Mouse (Mus musculus) heart, embryonic 11.5 days (tissue): ENCODE measurements around the gene Homer2. TPM values are rescaled to one million over a fixed set of nuclear protein-coding genes. Genes with fewer than 3 reads are reported as not detected.

Experiments
- ATAC-seq: fragments of 200-750 bp; cut with Nextera tagmentation; replicated peaks from 2 replicates; pipeline ENCODE4 v1.8.0; 2017; ENCODE audit warnings: moderate library complexity; ENCODE audit not compliant: insufficient number of reproducible peaks, low FRiP score, low TSS enrichment
- H3K27ac ChIP-seq: fragments of 300-500 bp; sonication (generic); 2 replicates; pipeline ENCODE4 v1.5.1; 2014; ENCODE audit warnings: mild to moderate bottlenecking, low read depth, low read length
- H3K27me3 ChIP-seq: fragments of 300-500 bp; sonication (generic); 2 replicates; pipeline ENCODE4 v1.6.1; 2014; ENCODE audit warnings: mild to moderate bottlenecking, low read length, mixed read lengths; ENCODE audit not compliant: control insufficient read depth, insufficient read depth
- H3K36me3 ChIP-seq: fragments of 300-500 bp; sonication (generic); 2 replicates; pipeline ENCODE4 v1.6.1; 2014; ENCODE audit warnings: mild to moderate bottlenecking, low read length, moderate library complexity, mixed read lengths; ENCODE audit not compliant: control insufficient read depth, insufficient read depth
- H3K4me1 ChIP-seq: fragments of 300-500 bp; sonication (generic); 2 replicates; pipeline ENCODE4 v1.6.1; 2014; ENCODE audit warnings: low read length; ENCODE audit not compliant: control insufficient read depth, insufficient read depth
- H3K4me2 ChIP-seq: fragments of 300-500 bp; sonication (generic); 2 replicates; pipeline ENCODE4 v1.6.1; 2014; ENCODE audit warnings: mild to moderate bottlenecking, moderate library complexity
- H3K4me3 ChIP-seq: fragments of 300-500 bp; sonication (generic); 2 replicates; pipeline ENCODE4 v1.5.1; 2014; ENCODE audit warnings: low read depth, low read length
- H3K9ac ChIP-seq: fragments of 300-500 bp; sonication (generic); 2 replicates; pipeline ENCODE4 v1.6.1; 2014; ENCODE audit warnings: mild to moderate bottlenecking, low read depth, low read length, moderate library complexity
- H3K9me3 ChIP-seq: fragments of 300-500 bp; sonication (generic); replicated peaks from 2 replicates; pipeline ENCODE4 v1.6.1; 2016; ENCODE audit warnings: low read length; ENCODE audit not compliant: control insufficient read depth
- WGBS: fragments of 180-500 bp; shearing (Covaris S2); extraction: QIAGEN DNeasy Blood & Tissue Kit; methylation state at CpG from one replicate; pipeline ENCODE4 v1.1.7; 2014; ENCODE audit not compliant: insufficient replicate concordance; 5-methylcytosine and 5-hydroxymethylcytosine counted together
- polyA plus RNA-seq: library from polyadenylated mRNA; unstranded; fragments of >200 nt; fragmentation: Nextera tagmentation; extraction: Ambion mirVana; gene quantifications from 2 replicates; pipeline ENCODE4 v1.2.1, GENCODE M21; 2014

Gene Homer2
- polyA plus RNA-seq, 1 experiment from 2014 or later = 121 TPM

- Histone ChIP-seq H3K36me3 (0 out of 2 replicates have a peak, but pooled peaks cover 7% of the 10 kb centered on the region), H3K4me2 (no peak overlapping the region)
- no peak for ATAC-seq
Observed at GRCm38 (mm10) chr7:81553589-81553988, 153.7 kb downstream of the Homer2 start.

More at GRCm38 (mm10) chr7:81553589-81553988, 153.7 kb downstream of the Homer2 start:
- no peak overlapping the region for H3K27ac ChIP-seq
- no peaks in the 10 kb centered on the region for H3K4me1 ChIP-seq
- H3K4me3 ChIP-seq = no peak overlapping the region
- WGBS = 32% methylated on average over 4 of the region's 4 CpGs
- H3K9me3 ChIP-seq = no peaks in the 10 kb centered on the region
- no peak overlapping the region for H3K9ac ChIP-seq
- no peaks in the 10 kb centered on the region for H3K27me3 ChIP-seq

Other genes starting within 250 kb of the Homer2 start
- gene Ap3b2, start 213.6 kb downstream of the Homer2 start, polyA plus RNA-seq = 11.4 and 15.0 TPM in 2 replicates
- not detected in 2 replicates for gene BC048679, start 209.2 kb downstream of the Homer2 start, polyA plus RNA-seq
- gene Fsd2, start 140.6 kb downstream of the Homer2 start, polyA plus RNA-seq = 50.9 and 62.4 TPM in 2 replicates
- 5.9 and 6.2 TPM in 2 replicates for gene Whamm, start 136.3 kb downstream of the Homer2 start, polyA plus RNA-seq
- 78.3 and 91.3 TPM in 2 replicates for gene Ramac, start 55.4 kb upstream of the Homer2 start, polyA plus RNA-seq
- 40.5 and 42.0 TPM in 2 replicates for gene 3110040N11Rik, start 82.0 kb upstream of the Homer2 start, polyA plus RNA-seq
- gene Btbd1, start 121.9 kb upstream of the Homer2 start, polyA plus RNA-seq = 94.0 and 94.8 TPM in 2 replicates
- not detected in 2 replicates for gene Gm10160, start 148.3 kb upstream of the Homer2 start, polyA plus RNA-seq
- 27.0 and 29.4 TPM in 2 replicates for gene Tm6sf1, start 151.5 kb upstream of the Homer2 start, polyA plus RNA-seq
- gene Hdgfl3, start 226.9 kb upstream of the Homer2 start, polyA plus RNA-seq = 11.0 and 11.9 TPM in 2 replicates